Mouse (Mus musculus) stomach, postnatal 0 days (tissue): ENCODE data around the gene Map3k12.

Experiments
- CTCF ChIP-seq: IDR thresholded peaks from 2 replicates; pipeline ENCODE4 v1.5.1; 2016; ENCODE audit warnings: antibody characterized with exemption, low read depth, mild to moderate bottlenecking, moderate library complexity
- EP300 ChIP-seq: optimal IDR thresholded peaks from 2 replicates; pipeline ENCODE3; 2016; ENCODE audit warnings: antibody characterized with exemption

DNA sequence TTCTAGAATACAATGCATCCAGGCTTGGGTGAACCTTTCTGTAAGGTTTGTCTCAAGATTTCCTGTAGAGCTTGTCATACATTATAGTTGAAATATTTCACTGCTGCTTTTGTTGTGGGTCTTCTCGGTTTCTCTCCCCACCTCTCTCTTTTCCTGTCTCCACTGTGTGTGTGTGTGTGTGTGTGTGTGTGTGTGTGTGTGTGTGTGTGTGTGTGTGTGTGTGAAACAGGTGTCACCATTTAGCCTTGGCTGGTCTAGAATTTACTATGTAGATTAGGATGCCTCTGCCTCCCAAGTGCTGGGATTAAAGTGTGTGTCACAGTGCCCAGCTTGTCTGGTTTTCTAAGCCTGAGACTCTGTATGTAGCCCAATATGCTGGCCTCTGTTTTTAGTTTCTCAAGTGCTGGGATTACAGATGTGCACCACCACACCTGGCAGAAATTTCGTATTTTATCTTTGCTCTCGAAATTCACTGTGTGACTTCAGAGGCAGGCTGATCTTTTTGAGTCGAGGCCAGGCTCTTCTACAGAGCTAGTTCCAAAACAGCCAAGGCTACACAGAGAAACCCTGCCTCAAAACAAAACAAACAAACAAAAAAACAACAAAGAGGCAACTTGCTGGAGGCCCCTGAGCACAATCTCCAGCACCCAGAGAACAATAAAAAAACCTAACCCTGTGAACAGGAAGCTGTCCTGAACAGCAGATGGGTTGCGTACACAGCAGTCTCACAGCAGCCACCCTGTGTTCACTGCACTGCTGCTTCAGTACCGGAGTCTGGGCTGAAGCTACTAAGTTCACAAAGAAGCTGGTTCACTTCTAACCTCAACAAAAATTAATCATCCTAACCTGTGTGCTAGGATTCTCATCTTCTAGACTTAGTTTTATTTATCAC, 9.5 kb upstream of the Map3k12 start:
- no peak for TF ChIP-seq CTCF
- TF ChIP-seq EP300 = no peak
